Mouse (Mus musculus): ENCODE data around the gene Acsf2. TPM values are rescaled to one million over a fixed set of nuclear protein-coding genes. Genes with fewer than 3 reads are reported as not detected.
A peak's percentile ranks its signal among the peaks of the same experiment; 100 is the strongest.

Acsf2 gene
- polyA plus RNA-seq, 1 experiment = 33.6 TPM

DNA sequence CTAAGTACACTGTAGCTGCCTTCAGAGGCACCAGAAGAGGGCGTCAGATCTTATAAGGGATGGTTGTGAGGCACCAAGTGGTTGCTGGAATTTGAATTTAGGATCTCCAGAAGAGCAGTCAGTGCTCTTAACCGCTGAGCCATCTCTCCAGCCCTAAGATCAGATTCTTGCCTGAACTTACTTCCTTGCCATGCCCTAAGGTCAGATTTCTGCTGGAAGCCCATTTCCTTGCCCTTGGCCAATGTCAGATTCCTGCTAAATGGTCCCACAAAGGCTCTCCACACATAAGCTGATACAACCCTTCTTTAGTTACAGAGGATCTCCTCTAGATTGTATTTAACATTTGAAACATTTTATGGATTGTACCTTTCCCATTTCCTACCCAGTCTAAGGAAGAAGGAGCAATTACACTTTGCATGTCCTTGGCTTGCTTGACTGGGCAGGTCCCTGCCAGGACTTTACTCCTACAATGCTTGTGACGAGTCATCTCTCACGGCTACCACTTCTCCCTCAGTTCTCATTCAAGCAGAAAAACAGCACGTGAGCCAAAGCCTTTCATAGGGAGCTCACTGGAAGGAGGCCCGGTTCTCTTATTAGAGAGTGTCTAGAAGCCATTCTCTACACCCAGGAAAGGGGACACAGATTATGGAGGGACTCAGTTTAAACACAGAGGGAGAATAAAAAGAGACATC lies 19.2 kb upstream of the Acsf2 start:
- H3K27ac ChIP-seq (ENCODE audit: insufficient read depth, low read length) = no peak overlapping the region
- H3K4me1 ChIP-seq (ENCODE audit: control insufficient read depth, insufficient read depth, insufficient read length) = no peaks in the 10 kb centered on the region
- H3K4me3 ChIP-seq (ENCODE audit: extremely low read depth, insufficient read depth, insufficient read length) = no peak overlapping the region
- TF ChIP-seq POLR2A (IDR thresholded peaks at IDR 0.05; ENCODE audit: low read depth, low read length) (no peak), CTCF (IDR thresholded peaks at IDR 0.05; ENCODE audit: extremely low read depth, insufficient read depth, insufficient read length, insufficient replicate concordance) (no peak)
- H3K36me3 ChIP-seq (ENCODE audit: control insufficient read depth, insufficient read depth, low read length) = no peaks in the 10 kb centered on the region
- no peaks in the 10 kb centered on the region for H3K27me3 ChIP-seq (ENCODE audit: control insufficient read depth, insufficient read depth, low read length)
- WGBS = 60% methylated on average over 6 of the region's 6 CpGs
- no peak for DNase-seq (ENCODE audit: low read depth in 1 of 2, low spot score in 2 of 2)

DNA sequence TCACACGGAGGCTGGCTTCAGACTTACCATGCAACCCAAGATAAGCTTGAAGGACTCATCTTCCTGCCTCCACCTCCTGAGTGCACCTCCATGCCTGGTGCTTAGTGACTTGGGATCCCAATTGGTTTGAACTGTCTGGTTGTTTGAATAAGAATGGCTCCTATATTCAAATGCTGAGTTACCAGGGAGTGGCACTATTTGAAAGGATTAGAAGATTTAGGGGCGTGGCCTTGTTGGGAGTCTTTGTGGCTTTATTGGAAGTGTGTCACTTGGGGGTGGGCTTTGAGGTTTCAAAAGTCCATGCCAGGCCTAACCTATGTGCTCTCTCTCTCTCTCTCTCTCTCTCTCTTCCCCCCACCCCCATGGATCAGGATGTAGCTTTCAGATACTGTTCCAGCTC lies 16.0 kb upstream of the Acsf2 start:
- Histone ChIP-seq H3K4me1 (ENCODE audit: control insufficient read depth, insufficient read depth, insufficient read length) (no peaks in the 10 kb centered on the region; the same call in 1 of the 2 replicates), H3K36me3 (ENCODE audit: control insufficient read depth, insufficient read depth, low read length) (no peaks in the 10 kb centered on the region), H3K4me3 (ENCODE audit: extremely low read depth, insufficient read depth, insufficient read length) (no peak overlapping the region), H3K27me3 (ENCODE audit: control insufficient read depth, insufficient read depth, low read length) (no peaks in the 10 kb centered on the region), H3K27ac (ENCODE audit: insufficient read depth, low read length) (no peak overlapping the region)
- WGBS = 90% methylated on average over 2 of the region's 2 CpGs
- no peak for DNase-seq (ENCODE audit: low read depth in 1 of 2, low spot score in 2 of 2)
- TF ChIP-seq POLR2A (IDR thresholded peaks at IDR 0.05; ENCODE audit: low read depth, low read length) = no peak
- no peak for TF ChIP-seq CTCF (IDR thresholded peaks at IDR 0.05; ENCODE audit: extremely low read depth, insufficient read depth, insufficient read length, insufficient replicate concordance)

DNA sequence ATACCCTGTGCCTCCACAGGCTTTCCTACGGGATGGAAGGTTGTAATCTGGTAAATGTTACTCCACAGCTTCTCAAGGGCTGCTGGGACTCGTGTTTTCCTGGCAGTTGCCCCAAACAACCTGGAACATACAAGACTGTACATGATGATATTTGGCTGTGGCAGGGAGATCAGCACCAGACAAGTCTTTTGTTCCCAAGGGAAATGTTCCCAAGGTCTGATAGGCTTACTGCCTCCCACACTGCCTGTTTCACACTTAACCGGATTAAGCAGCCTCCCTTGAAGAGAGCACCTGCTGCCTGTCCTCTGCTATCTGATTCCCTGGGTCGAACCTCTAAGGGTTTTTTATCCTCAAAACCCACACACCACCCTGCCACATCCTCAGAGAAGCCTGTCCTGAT lies 13.8 kb upstream of the Acsf2 start:
- WGBS = 63% methylated on average over 4 of the region's 4 CpGs
- no peak overlapping the region for H3K27ac ChIP-seq (ENCODE audit: insufficient read depth, low read length)
- H3K4me3 ChIP-seq (ENCODE audit: extremely low read depth, insufficient read depth, insufficient read length) = no peak overlapping the region
- TF ChIP-seq POLR2A (IDR thresholded peaks at IDR 0.05; ENCODE audit: low read depth, low read length) (no peak), CTCF (IDR thresholded peaks at IDR 0.05; ENCODE audit: extremely low read depth, insufficient read depth, insufficient read length, insufficient replicate concordance) (no peak)
- H3K36me3 ChIP-seq (ENCODE audit: control insufficient read depth, insufficient read depth, low read length) = no peaks in the 10 kb centered on the region
- peaks cover 4% of the 10 kb centered on the region; the same call in 1 of the 2 replicates for H3K4me1 ChIP-seq (ENCODE audit: control insufficient read depth, insufficient read depth, insufficient read length)
- no peak for DNase-seq (ENCODE audit: low read depth in 1 of 2, low spot score in 2 of 2)
- no peaks in the 10 kb centered on the region for H3K27me3 ChIP-seq (ENCODE audit: control insufficient read depth, insufficient read depth, low read length)

DNA sequence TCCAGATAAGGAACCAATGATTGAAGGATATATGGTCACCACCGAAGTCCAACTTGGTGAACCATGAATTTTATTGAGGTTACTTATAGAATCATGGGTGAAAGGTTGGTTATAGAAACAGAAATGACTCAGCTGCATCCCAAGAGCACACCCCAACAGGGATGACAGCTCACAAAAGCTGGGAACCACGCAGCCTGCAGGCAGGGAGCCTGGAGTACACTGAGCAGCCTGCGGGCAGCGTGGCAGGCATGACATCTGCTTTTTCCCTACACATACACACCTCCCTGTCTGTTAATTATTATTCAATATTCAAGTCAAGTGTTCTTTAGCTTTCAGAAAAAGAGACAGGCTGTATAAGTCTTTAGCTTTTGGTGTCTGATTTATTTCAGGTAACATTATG lies 12.9 kb upstream of the Acsf2 start:
- H3K4me1 ChIP-seq (ENCODE audit: control insufficient read depth, insufficient read depth, insufficient read length) = peaks cover 4% of the 10 kb centered on the region; the same call in 1 of the 2 replicates
- DNase-seq (ENCODE audit: low read depth in 1 of 2, low spot score in 2 of 2) = no peak
- H3K36me3 ChIP-seq (ENCODE audit: control insufficient read depth, insufficient read depth, low read length) = no peaks in the 10 kb centered on the region
- no peaks in the 10 kb centered on the region for H3K27me3 ChIP-seq (ENCODE audit: control insufficient read depth, insufficient read depth, low read length)
- no peak overlapping the region for H3K27ac ChIP-seq (ENCODE audit: insufficient read depth, low read length)
- 94% methylated on average over 4 of the region's 4 CpGs for WGBS
- no peak for TF ChIP-seq POLR2A (IDR thresholded peaks at IDR 0.05; ENCODE audit: low read depth, low read length)
- TF ChIP-seq CTCF (IDR thresholded peaks at IDR 0.05; ENCODE audit: extremely low read depth, insufficient read depth, insufficient read length, insufficient replicate concordance) = no peak
- no peak overlapping the region for H3K4me3 ChIP-seq (ENCODE audit: extremely low read depth, insufficient read depth, insufficient read length)

DNA sequence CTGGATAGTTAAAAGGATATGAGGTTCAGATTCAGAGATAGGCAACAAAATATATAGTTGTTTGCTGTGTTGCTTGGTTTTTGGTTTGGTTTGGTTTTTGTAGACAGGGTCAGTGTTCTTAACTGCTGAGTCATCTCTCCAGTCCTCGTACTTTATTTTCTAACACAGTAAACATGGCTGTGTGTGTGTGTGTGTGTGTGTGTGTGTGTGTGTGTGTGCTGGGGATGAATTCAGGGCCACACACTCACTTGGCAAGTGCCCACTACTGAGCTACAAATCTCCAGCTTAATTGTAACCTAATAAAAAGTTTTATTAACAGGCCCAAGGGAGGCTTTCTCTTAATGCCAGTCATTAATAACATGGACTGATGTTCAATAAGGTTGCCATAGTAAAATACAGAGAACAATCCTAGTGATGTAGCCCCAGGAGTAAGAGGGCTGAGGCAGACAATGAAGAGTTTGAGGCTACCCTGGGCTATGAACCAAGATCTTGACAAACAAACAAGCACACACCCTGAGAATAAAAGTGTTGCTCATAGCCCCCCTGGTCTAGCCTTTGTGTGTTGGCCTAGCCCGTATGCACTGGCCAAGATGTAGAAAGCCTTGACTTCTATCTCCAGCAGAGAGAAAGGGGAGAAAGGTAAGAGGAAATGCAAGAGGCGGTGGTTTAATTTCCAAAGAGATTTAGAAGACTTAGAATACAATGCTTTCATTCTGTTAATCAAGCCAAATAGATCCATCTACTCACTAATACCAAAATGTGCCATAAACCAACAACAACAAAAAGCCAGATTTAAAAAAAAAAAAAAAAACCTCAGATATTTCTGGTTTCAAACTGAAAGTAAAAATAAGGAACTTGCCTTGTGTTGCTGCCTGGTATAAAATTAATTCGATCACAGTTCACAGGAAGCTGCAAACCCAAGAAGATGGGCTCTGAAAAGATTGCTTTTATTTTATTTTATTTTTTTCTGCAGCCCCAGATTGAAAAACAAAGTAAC lies 9.4 kb upstream of the Acsf2 start:
- Histone ChIP-seq H3K27ac (ENCODE audit: insufficient read depth, low read length) (peak overlapping the region; percentile 82), H3K27me3 (ENCODE audit: control insufficient read depth, insufficient read depth, low read length) (no peaks in the 10 kb centered on the region), H3K36me3 (ENCODE audit: control insufficient read depth, insufficient read depth, low read length) (no peaks in the 10 kb centered on the region), H3K4me3 (ENCODE audit: extremely low read depth, insufficient read depth, insufficient read length) (peak overlapping the region; percentile 9; the same call in 1 of the 2 replicates), H3K4me1 (ENCODE audit: control insufficient read depth, insufficient read depth, insufficient read length) (peaks cover 4% of the 10 kb centered on the region; the same call in 1 of the 2 replicates)
- TF ChIP-seq POLR2A (IDR thresholded peaks at IDR 0.05; ENCODE audit: low read depth, low read length) (no peak), CTCF (IDR thresholded peaks at IDR 0.05; ENCODE audit: extremely low read depth, insufficient read depth, insufficient read length, insufficient replicate concordance) (no peak)
- 39% methylated on average over 4 of the region's 4 CpGs for WGBS
- no peak for DNase-seq (ENCODE audit: low read depth in 1 of 2, low spot score in 2 of 2)

DNA sequence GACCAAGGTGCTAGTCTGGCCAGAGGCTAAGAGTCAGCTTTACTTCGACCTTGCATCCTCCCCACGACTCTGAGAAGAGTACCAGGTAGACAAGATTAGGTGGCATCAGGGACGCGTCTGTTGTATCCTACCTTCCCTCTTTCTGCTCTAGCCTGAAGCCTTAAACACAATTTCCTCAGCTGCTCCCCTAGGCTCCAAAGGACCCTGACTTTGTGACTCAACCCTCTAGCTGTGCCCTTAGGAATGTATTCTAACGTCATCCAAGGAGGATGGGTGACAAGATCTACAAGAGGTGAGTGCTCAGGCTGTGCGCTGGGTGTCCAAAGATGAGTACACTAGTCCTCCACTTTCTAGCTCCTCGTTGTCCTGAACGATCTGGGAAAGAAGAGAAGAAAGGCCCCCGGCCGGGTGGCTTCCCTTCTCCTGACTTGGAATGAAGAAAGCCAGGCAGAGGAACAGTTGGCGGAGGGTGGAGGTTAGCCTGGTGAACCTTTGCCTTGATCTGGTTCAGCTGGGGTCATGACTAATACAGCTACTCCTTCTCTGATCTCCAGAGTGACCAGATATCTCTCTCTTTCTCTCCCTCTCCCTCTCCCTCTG lies 785 bp upstream of the Acsf2 start:
- no peak for DNase-seq (ENCODE audit: low read depth in 1 of 2, low spot score in 2 of 2)
- no peak for TF ChIP-seq POLR2A (IDR thresholded peaks at IDR 0.05; ENCODE audit: low read depth, low read length)
- TF ChIP-seq CTCF (IDR thresholded peaks at IDR 0.05; ENCODE audit: extremely low read depth, insufficient read depth, insufficient read length, insufficient replicate concordance) = no peak
- Histone ChIP-seq H3K36me3 (ENCODE audit: control insufficient read depth, insufficient read depth, low read length) (no peaks in the 10 kb centered on the region), H3K4me1 (ENCODE audit: control insufficient read depth, insufficient read depth, insufficient read length) (peaks cover 13% of the 10 kb centered on the region; the same call in 1 of the 2 replicates), H3K27ac (ENCODE audit: insufficient read depth, low read length) (peak overlapping the region; percentile 63), H3K4me3 (ENCODE audit: extremely low read depth, insufficient read depth, insufficient read length) (peak overlapping the region; percentile 62; the same call in 1 of the 2 replicates), H3K27me3 (ENCODE audit: control insufficient read depth, insufficient read depth, low read length) (no peaks in the 10 kb centered on the region)
- 78% methylated on average over 11 of the region's 11 CpGs for WGBS
